Mouse (Mus musculus) hindbrain, embryonic 10.5 days (tissue): Measurements from ENCODE around the gene Krt80. TPM values are rescaled to one million over a fixed set of nuclear protein-coding genes. Genes with fewer than 3 reads are reported as not detected.
A peak's percentile ranks its signal among the peaks of the same experiment; 100 is the strongest.

Experiments
- DNase-seq: peaks from one replicate; pipeline ENCODE4 v3.0.0-alpha.2; 2017; ENCODE audit warnings: low spot score
- H3K27ac ChIP-seq: fragments of 300-500 bp; sonication (generic); 2 replicates; pipeline ENCODE4 v1.5.1; 2016; ENCODE audit warnings: mild to moderate bottlenecking, moderate library complexity
- H3K27me3 ChIP-seq: fragments of 300-500 bp; sonication (generic); 2 replicates; pipeline ENCODE4 v1.6.1; 2016; ENCODE audit warnings: mild to moderate bottlenecking; ENCODE audit not compliant: poor library complexity, insufficient read depth, severe bottlenecking
- H3K36me3 ChIP-seq: fragments of 300-500 bp; sonication (generic); 2 replicates; pipeline ENCODE4 v1.6.1; 2016; ENCODE audit warnings: mild to moderate bottlenecking, moderate library complexity
- H3K4me1 ChIP-seq: fragments of 300-500 bp; sonication (generic); replicated peaks from 2 replicates; pipeline ENCODE4 v1.6.1; 2016; ENCODE audit warnings: mild to moderate bottlenecking
- H3K4me3 ChIP-seq: fragments of 300-500 bp; sonication (generic); 2 replicates; pipeline ENCODE4 v1.5.1; 2016; ENCODE audit warnings: mild to moderate bottlenecking, moderate library complexity
- H3K9me3 ChIP-seq: fragments of 300-500 bp; sonication (generic); 2 replicates; pipeline ENCODE4 v1.6.1; 2016; ENCODE audit warnings: mild to moderate bottlenecking, moderate library complexity
- WGBS: fragments of 180-500 bp; shearing (Covaris S2); methylation state at CpG from one replicate; pipeline ENCODE4 v1.1.7; 2016; 5-methylcytosine and 5-hydroxymethylcytosine counted together
- polyA plus RNA-seq: library from polyadenylated mRNA; unstranded; fragments of >200 nt; fragmentation: Nextera tagmentation; extraction: Ambion mirVana; gene quantifications from 2 replicates; pipeline ENCODE4 v1.2.1, GENCODE M21; 2016

Gene Krt80
- polyA plus RNA-seq, 1 experiment from 2014 or later = 0.16 TPM

DNA sequence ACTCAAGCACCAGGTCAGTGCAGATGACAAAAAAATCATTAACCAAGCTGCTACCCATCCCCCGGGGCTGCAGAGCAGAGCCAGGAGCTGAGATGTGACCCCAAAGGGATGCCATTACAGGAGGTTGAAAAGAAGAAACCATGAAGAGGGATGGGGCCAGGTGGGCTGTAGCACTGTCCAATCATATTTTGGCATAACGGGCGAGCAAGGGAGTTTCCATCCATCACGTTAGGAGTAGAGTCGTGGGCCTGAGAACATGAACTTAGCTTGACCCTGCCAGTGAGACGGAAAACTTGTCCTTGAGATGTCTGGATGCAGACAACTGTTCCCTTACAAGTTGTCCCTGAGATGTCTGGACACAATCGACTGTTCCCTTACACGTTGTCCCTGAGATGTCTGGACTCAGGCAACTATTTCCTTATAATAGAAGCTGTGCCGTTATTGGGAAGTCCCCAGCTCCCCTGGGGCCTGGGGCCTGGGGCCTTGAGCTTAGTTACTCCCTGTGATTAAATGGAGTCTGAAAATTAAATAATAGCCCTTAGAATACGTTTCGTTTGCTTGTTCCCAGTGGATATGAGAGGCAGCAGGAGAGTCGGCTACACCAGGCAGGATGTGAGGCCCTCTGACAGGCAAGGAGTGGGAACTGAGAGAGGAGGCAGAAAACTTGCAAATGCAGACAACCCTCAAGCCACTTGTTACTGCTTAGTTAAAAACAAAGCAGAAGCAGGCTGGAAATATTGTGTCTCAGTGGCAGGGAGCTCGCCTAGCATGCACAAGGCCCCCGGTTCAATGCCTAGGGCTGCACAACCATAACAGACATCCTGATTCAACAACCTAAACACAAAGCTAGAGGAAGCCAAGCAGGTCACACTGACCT lies 50.8 kb downstream of the Krt80 start:
- peaks cover 6% of the 10 kb centered on the region; the same call in 1 of the 2 replicates for H3K27me3 ChIP-seq
- no peaks in the 10 kb centered on the region for H3K36me3 ChIP-seq
- no peak overlapping the region for H3K27ac ChIP-seq
- WGBS = 77% methylated on average over 14 of the region's 14 CpGs
- no peak for DNase-seq
- H3K9me3 ChIP-seq = no peaks in the 10 kb centered on the region
- H3K4me3 ChIP-seq = no peak overlapping the region
- H3K4me1 ChIP-seq = peaks cover 19% of the 10 kb centered on the region

DNA sequence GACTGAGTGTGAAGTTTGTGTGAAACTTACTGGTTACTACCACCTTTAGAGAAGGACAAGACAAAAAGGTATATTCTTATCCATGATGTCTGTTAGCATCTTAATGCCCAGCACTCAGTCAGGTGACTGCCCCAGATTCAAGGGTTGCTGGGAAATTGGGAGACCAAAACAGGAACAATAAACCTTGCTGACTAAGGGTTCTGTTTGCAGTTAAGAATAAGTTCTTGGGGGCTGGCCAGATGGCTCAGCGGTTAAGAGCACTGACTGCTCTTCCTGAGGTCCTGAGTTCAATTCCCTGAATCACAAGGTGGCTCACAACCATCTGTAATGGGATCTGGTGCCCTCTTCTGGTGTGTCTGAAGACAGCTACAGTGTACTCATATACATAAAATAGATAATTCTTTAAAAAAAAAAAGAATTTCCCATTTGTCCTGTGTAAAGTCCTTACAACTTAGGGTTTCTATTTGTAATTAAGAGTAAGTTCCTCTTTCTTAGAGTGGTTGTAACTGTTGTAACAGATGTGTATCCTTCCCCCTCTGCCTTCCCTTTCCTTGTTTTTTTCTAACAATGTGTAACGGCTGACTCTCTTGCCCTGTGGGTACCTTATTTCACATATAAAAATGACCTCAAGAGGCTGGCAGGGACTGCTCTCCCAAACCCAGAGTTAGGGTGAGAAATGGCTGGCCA lies 52.0 kb downstream of the Krt80 start:
- Histone ChIP-seq H3K4me1 (peaks cover 19% of the 10 kb centered on the region), H3K4me3 (no peak overlapping the region), H3K36me3 (no peaks in the 10 kb centered on the region), H3K9me3 (no peaks in the 10 kb centered on the region), H3K27ac (no peak overlapping the region), H3K27me3 (peaks cover 6% of the 10 kb centered on the region; the same call in 1 of the 2 replicates)
- whole genome bisulfite sequencing = 80% methylated on average over 2 of the region's 2 CpGs
- DNase-seq = no peak

- peaks cover 6% of the 10 kb centered on the region; the same call in 1 of the 2 replicates for H3K27me3 ChIP-seq
- no peak overlapping the region for H3K27ac ChIP-seq
- H3K9me3 ChIP-seq = no peaks in the 10 kb centered on the region
- no peak overlapping the region for H3K4me3 ChIP-seq
- H3K4me1 ChIP-seq = peaks cover 19% of the 10 kb centered on the region
- no peak for DNase-seq
- 80% methylated on average over 18 of the region's 18 CpGs for WGBS
- H3K36me3 ChIP-seq = no peaks in the 10 kb centered on the region
Measured at GRCm38 (mm10) chr15:101316913-101317813, 52.8 kb downstream of the Krt80 start.

- Histone ChIP-seq H3K9me3 (no peaks in the 10 kb centered on the region), H3K27me3 (peaks cover 6% of the 10 kb centered on the region; the same call in 1 of the 2 replicates), H3K4me3 (no peak overlapping the region), H3K27ac (peak overlapping the region; percentile 40; the same call in 1 of the 2 replicates), H3K4me1 (peaks cover 19% of the 10 kb centered on the region), H3K36me3 (no peaks in the 10 kb centered on the region)
- DNase-seq = no peak
- WGBS = 75% methylated on average over 13 of the region's 13 CpGs
Measured at GRCm38 (mm10) chr15:101316279-101316912, 53.6 kb downstream of the Krt80 start.

GRCm38 (mm10) chr15:101315832-101316231 lies 54.1 kb downstream of the Krt80 start:
- peaks cover 19% of the 10 kb centered on the region for H3K4me1 ChIP-seq
- WGBS = 6% methylated on average over 11 of the region's 11 CpGs
- peaks cover 6% of the 10 kb centered on the region; the same call in 1 of the 2 replicates for H3K27me3 ChIP-seq
- H3K9me3 ChIP-seq = no peaks in the 10 kb centered on the region
- peak; percentile 88 for DNase-seq
- 0 out of 2 replicates have a peak overlapping the region, but pooled peaks have one; percentile 40 for H3K27ac ChIP-seq
- H3K36me3 ChIP-seq = no peaks in the 10 kb centered on the region
- no peak overlapping the region for H3K4me3 ChIP-seq

DNA sequence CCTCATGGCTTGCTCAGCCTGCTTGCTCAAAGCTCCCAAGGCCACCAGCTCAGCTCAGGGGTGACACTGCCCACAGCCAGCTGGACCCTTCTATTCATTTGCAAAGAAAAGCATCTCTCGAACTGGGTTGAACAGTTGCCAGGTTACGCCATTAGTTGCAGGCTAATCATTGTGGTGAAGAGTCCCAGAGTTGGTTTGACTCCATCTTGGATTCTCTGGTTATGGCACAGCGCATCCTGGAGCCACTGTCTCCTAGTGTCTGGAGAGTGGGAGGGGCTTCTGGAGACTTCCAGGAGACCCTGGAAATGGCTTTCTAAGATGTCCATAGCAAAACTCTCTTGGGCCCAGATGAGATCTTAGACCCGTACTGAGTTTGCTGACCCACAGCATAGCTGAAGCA lies 54.6 kb downstream of the Krt80 start:
- no peak for DNase-seq
- Histone ChIP-seq H3K36me3 (no peaks in the 10 kb centered on the region), H3K27ac (no peak overlapping the region), H3K4me3 (no peak overlapping the region), H3K4me1 (peaks cover 19% of the 10 kb centered on the region), H3K9me3 (no peaks in the 10 kb centered on the region), H3K27me3 (peaks cover 6% of the 10 kb centered on the region; the same call in 1 of the 2 replicates)
- 87% methylated on average over 4 of the region's 4 CpGs for WGBS

DNA sequence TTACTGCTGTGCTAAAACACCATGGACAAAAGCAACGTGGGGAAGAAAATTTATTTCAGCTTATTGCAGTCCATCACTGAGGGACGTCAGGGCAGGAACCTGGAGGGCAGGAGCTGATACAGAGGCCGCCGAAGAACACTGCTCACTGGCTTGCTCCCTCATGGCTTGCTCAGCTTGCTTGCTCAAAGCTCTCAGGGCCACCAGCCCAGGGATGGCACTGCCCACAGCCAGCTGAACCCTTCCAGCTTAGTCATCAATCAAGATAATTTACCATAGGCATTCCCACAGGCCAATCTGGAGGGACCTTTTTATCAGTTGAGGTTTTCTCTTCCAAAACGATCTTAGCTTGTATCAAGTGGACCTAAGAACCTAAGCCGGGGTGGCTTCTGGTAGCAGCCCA lies 58.0 kb downstream of the Krt80 start:
- no peak overlapping the region for H3K4me3 ChIP-seq
- no peaks in the 10 kb centered on the region for H3K9me3 ChIP-seq
- 88% methylated on average over 6 of the region's 6 CpGs for WGBS
- DNase-seq = no peak
- H3K27me3 ChIP-seq = peaks cover 6% of the 10 kb centered on the region; the same call in 1 of the 2 replicates
- H3K27ac ChIP-seq = no peak overlapping the region
- H3K4me1 ChIP-seq = peaks cover 22% of the 10 kb centered on the region
- no peaks in the 10 kb centered on the region for H3K36me3 ChIP-seq

DNA sequence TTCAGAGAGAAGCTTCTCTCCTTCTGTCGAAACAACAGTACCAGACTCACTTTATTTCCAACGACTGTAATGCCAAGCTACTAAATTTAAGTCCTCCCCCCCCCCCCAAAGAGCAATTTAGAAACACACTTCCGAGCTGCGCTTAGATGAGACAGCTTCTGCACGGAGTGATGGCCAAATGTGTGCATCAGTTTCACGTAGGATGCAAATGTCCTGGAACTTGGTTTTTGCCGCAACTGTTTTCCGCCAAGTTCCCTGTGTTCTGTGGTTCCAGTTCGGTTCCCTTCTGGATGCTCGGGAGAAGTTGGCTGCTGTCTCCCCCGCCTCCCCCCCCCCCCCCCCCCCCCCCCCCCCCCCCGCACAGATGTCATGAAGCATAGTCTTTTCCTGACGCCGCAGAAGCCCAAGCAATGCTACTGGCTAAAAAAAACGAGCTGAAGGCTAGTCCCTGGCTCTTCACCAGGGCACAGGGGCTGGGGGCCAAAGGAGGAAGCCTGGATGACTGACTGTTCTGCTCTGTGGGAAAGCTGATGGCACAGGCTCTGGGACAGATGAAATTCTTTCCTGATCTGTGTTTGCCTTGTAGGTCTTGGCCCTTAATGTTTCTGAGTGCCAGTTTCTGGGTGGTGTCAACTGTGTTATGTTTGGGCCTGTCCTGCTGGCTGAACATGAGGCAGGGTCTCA lies 58.7 kb downstream of the Krt80 start:
- H3K4me3 ChIP-seq = no peak overlapping the region
- H3K4me1 ChIP-seq = peaks cover 19% of the 10 kb centered on the region
- no peaks in the 10 kb centered on the region for H3K9me3 ChIP-seq
- DNase-seq = no peak
- no peak overlapping the region for H3K27ac ChIP-seq
- no peaks in the 10 kb centered on the region for H3K36me3 ChIP-seq
- 69% methylated on average over 14 of the region's 15 CpGs for WGBS
- H3K27me3 ChIP-seq = no peaks in the 10 kb centered on the region

GRCm38 (mm10) chr15:101309493-101309892 lies 60.5 kb downstream of the Krt80 start:
- Histone ChIP-seq H3K4me1 (peaks cover 11% of the 10 kb centered on the region), H3K27me3 (no peaks in the 10 kb centered on the region), H3K9me3 (no peaks in the 10 kb centered on the region), H3K27ac (no peak overlapping the region), H3K36me3 (no peaks in the 10 kb centered on the region), H3K4me3 (no peak overlapping the region)
- no peak for DNase-seq
- WGBS = 52% methylated on average over 5 of the region's 5 CpGs

DNA sequence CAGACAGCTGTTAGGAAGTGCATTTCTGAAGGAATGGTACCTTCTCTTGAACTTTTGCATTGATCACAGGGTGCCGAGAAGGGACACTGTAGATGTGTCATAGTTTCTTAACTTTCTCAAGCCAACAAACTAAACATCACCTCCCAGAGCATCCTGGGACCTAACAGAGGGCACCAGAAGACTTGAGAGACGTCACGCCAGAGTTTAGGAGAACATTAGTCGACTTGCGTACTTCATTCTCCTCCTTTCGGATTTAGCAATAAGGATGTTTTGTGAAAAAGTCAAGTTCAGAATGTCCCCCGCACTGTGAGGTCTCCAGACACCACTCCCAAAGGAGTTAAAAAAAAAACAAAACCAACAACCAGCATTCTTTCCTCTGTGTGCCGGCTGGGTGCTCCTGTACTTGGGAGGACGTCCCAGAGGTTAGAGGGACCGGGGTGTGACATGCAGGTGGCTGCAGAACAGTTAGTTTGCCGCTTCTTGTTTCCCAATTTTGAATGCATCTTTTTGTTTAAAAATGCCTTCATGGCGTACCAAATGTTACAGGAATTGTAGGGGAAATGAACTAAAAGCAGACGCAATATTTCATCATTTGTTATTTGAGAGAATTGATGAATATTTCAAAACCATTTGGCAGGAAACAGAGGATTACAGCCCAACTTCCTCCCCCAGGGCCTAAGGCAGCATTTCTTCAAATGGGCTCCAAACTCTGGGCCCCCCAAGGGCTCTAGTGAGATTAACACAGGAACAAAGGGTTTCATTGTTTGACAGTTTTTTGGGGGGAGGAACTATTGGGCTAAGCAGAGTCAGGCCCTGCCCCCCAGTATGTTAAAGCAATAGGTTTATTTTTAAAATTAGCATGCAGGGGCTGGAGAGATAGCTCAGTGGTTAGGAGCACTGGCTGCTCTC lies 61.3 kb downstream of the Krt80 start:
- H3K27ac ChIP-seq = no peak overlapping the region
- no peaks in the 10 kb centered on the region for H3K27me3 ChIP-seq
- WGBS = 67% methylated on average over 13 of the region's 13 CpGs

DNA sequence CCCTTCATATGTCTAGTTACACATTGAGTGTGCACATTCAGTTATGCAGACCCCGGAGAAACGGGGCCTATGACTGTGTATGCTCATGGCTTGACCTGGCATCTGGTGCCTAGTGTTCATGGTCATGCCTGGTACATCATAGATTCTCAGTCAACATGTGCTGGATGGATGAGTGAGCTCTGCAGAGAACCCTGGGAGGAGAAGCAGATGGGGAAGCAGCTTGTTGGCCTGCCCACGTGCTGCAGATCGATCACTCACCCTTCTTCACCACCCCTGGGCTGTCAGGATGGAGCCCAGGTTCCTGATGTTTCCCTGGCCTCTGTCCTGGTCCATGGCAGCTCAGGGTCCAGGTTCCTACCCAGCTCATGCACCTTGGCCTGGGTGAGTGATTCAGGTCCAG lies 63.5 kb downstream of the Krt80 start:
- Histone ChIP-seq H3K36me3 (no peaks in the 10 kb centered on the region), H3K27me3 (no peaks in the 10 kb centered on the region), H3K27ac (no peak overlapping the region), H3K4me3 (no peak overlapping the region), H3K4me1 (peaks cover 11% of the 10 kb centered on the region), H3K9me3 (no peaks in the 10 kb centered on the region)
- no peak for DNase-seq
- WGBS = 87% methylated on average over 4 of the region's 4 CpGs

More for the DNA sequence above, 61.3 kb downstream of the Krt80 start:
- peaks cover 11% of the 10 kb centered on the region for H3K4me1 ChIP-seq
- DNase-seq = no peak
- no peaks in the 10 kb centered on the region for H3K36me3 ChIP-seq
- no peak overlapping the region for H3K4me3 ChIP-seq
- H3K9me3 ChIP-seq = no peaks in the 10 kb centered on the region
